Mouse (Mus musculus): ENCODE measurements around the gene Olfr945. TPM values are rescaled to one million over a fixed set of nuclear protein-coding genes. Genes with fewer than 3 reads are reported as not detected.

The Olfr945 gene
- polyA plus RNA-seq (2015; fragmentation: Illumina TruSeq; extraction: RNeasy Lipid Tissue Mini Kit (QIAGEN cat#74804); ENCODE audit: low read depth, low replicate concordance) = not detected

GRCm38 (mm10) chr9:39276718-39277117, at the start of gene Olfr945:
Gene Olfr945, minus strand, starts transcription at chr9:39276818.

GRCm38 (mm10) chr9:39325945-39326344, 49.3 kb upstream of the Olfr945 start, which contains the start of gene Olfr948:
Gene Olfr948, minus strand, starts transcription at chr9:39326045.

GRCm38 (mm10) chr9:39249894-39250293, 26.7 kb downstream of the Olfr945 start, which contains the start of gene Olfr1537:
Gene Olfr1537, minus strand, starts transcription at chr9:39249994.

Other genes starting within 250 kb of the Olfr945 start
- gene Olfr937, start 211.9 kb downstream of the Olfr945 start, polyA plus RNA-seq (2015; fragmentation: Illumina TruSeq; extraction: RNeasy Lipid Tissue Mini Kit (QIAGEN cat#74804); ENCODE audit: low read depth, low replicate concordance) = not detected
- not detected for gene Olfr938, start 197.9 kb downstream of the Olfr945 start, polyA plus RNA-seq (2015; fragmentation: Illumina TruSeq; extraction: RNeasy Lipid Tissue Mini Kit (QIAGEN cat#74804); ENCODE audit: low read depth, low replicate concordance)
- not detected for gene Olfr27, start 148.7 kb downstream of the Olfr945 start, polyA plus RNA-seq (2015; fragmentation: Illumina TruSeq; extraction: RNeasy Lipid Tissue Mini Kit (QIAGEN cat#74804); ENCODE audit: low read depth, low replicate concordance)
- gene Olfr943, start 110.5 kb downstream of the Olfr945 start, polyA plus RNA-seq (2015; fragmentation: Illumina TruSeq; extraction: RNeasy Lipid Tissue Mini Kit (QIAGEN cat#74804); ENCODE audit: low read depth, low replicate concordance) = not detected
- not detected for gene Olfr944, start 74.9 kb downstream of the Olfr945 start, polyA plus RNA-seq (2015; fragmentation: Illumina TruSeq; extraction: RNeasy Lipid Tissue Mini Kit (QIAGEN cat#74804); ENCODE audit: low read depth, low replicate concordance)
- not detected for gene Olfr1537, start 26.8 kb downstream of the Olfr945 start, polyA plus RNA-seq (2015; fragmentation: Illumina TruSeq; extraction: RNeasy Lipid Tissue Mini Kit (QIAGEN cat#74804); ENCODE audit: low read depth, low replicate concordance)
- not detected for gene Olfr948, start 49.2 kb upstream of the Olfr945 start, polyA plus RNA-seq (2015; fragmentation: Illumina TruSeq; extraction: RNeasy Lipid Tissue Mini Kit (QIAGEN cat#74804); ENCODE audit: low read depth, low replicate concordance)
- gene Olfr951, start 110.6 kb upstream of the Olfr945 start, polyA plus RNA-seq (2015; fragmentation: Illumina TruSeq; extraction: RNeasy Lipid Tissue Mini Kit (QIAGEN cat#74804); ENCODE audit: low read depth, low replicate concordance) = not detected
- gene Olfr952, start 150.3 kb upstream of the Olfr945 start, polyA plus RNA-seq (2015; fragmentation: Illumina TruSeq; extraction: RNeasy Lipid Tissue Mini Kit (QIAGEN cat#74804); ENCODE audit: low read depth, low replicate concordance) = not detected
- gene Olfr954, start 179.9 kb upstream of the Olfr945 start, polyA plus RNA-seq (2015; fragmentation: Illumina TruSeq; extraction: RNeasy Lipid Tissue Mini Kit (QIAGEN cat#74804); ENCODE audit: low read depth, low replicate concordance) = not detected
- not detected for gene Olfr955, start 195.1 kb upstream of the Olfr945 start, polyA plus RNA-seq (2015; fragmentation: Illumina TruSeq; extraction: RNeasy Lipid Tissue Mini Kit (QIAGEN cat#74804); ENCODE audit: low read depth, low replicate concordance)
- not detected for gene Olfr44, start 217.2 kb upstream of the Olfr945 start, polyA plus RNA-seq (2015; fragmentation: Illumina TruSeq; extraction: RNeasy Lipid Tissue Mini Kit (QIAGEN cat#74804); ENCODE audit: low read depth, low replicate concordance)
- gene Olfr957, start 239.0 kb upstream of the Olfr945 start, polyA plus RNA-seq (2015; fragmentation: Illumina TruSeq; extraction: RNeasy Lipid Tissue Mini Kit (QIAGEN cat#74804); ENCODE audit: low read depth, low replicate concordance) = not detected